Mouse (Mus musculus) erythroblast, embryonic 14.5 days (primary cell): Measurements from ENCODE around the gene Ptprg.

Source experiments
- GATA1 ChIP-seq: IDR thresholded peaks from 2 replicates; pipeline ENCODE4 v1.6.1; 2012; ENCODE audit warnings: low read length, inconsistent platforms, mixed read lengths
- TAL1 ChIP-seq: IDR thresholded peaks from 3 replicates; pipeline ENCODE4 v1.6.1; 2012; ENCODE audit warnings: low read length, inconsistent platforms, mixed read lengths

DNA sequence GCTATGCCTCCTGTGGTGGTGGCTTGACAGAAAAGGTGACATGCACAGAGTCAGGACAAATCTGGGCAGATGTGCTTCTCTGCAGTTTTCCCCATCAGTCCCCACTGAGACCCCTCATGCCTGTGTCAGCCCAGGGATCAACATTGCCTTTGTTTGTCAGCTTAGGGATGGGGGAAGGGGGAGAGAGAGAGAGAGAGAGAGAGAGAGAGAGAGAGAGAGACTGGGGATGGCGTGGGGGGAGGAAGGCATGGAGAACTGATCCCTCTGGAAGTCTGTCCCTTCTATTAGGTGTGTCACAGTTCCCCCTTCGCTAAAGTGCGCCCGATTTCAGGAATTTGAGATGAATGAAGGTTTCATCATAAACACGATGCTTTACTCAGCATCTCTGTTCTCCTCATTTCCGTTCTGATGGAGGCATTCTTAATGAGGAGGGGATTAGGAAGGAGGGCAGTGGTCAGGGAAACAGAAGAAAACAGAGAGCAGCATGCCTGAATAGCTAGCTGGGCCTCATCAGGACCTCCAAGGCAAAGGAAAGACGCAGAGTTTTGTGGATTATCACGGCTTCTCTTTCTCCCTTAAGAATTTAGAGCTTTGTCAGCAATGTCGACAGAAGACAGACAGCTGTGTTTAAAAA, 24.1 kb downstream of the Ptprg start:
- TF ChIP-seq GATA1 (no peak), TAL1 (no peak)
